Mouse (Mus musculus) neural tube, embryonic 14.5 days (tissue): Measurements from ENCODE around the gene Spata31d1a. TPM values are rescaled to one million over a fixed set of nuclear protein-coding genes. Genes with fewer than 3 reads are reported as not detected.

ENCODE experiments used
- ATAC-seq: fragments of 200-750 bp; cut with Nextera tagmentation; 2 replicates; pipeline ENCODE4 v1.8.0; 2017; ENCODE audit warnings: low read depth, mild to moderate bottlenecking, moderate TSS enrichment, moderate library complexity
- H3K27ac ChIP-seq: fragments of 300-500 bp; sonication (generic); 2 replicates; pipeline ENCODE4 v1.5.1; 2014; ENCODE audit warnings: low read depth, mild to moderate bottlenecking, control low read depth, low read length, moderate library complexity, mixed read lengths
- H3K27me3 ChIP-seq: fragments of 300-500 bp; sonication (generic); 2 replicates; pipeline ENCODE4 v1.6.1; 2014; ENCODE audit warnings: low read length; ENCODE audit not compliant: control insufficient read depth, insufficient read depth
- H3K36me3 ChIP-seq: fragments of 300-500 bp; sonication (generic); 2 replicates; pipeline ENCODE4 v1.6.1; 2014; ENCODE audit warnings: low read length, mixed read lengths; ENCODE audit not compliant: control insufficient read depth, insufficient read depth
- H3K4me1 ChIP-seq: fragments of 300-500 bp; sonication (generic); 2 replicates; pipeline ENCODE4 v1.6.1; 2014; ENCODE audit warnings: low read length; ENCODE audit not compliant: control insufficient read depth, insufficient read depth
- H3K4me2 ChIP-seq: fragments of 300-500 bp; sonication (generic); 2 replicates; pipeline ENCODE4 v1.6.1; 2014; ENCODE audit warnings: mild to moderate bottlenecking, low read depth, low read length, control low read depth
- H3K4me3 ChIP-seq: fragments of 300-500 bp; sonication (generic); 2 replicates; pipeline ENCODE4 v1.5.1; 2014; ENCODE audit warnings: low read depth, low read length, control low read depth, mixed read lengths
- H3K9ac ChIP-seq: fragments of 300-500 bp; sonication (generic); replicated peaks from 2 replicates; pipeline ENCODE4 v1.6.1; 2014; ENCODE audit warnings: low read depth, mild to moderate bottlenecking, control low read depth, low read length, mixed read lengths
- H3K9me3 ChIP-seq: fragments of 300-500 bp; sonication (generic); 2 replicates; pipeline ENCODE4 v1.6.1; 2016; ENCODE audit warnings: low read length; ENCODE audit not compliant: control insufficient read depth
- WGBS: fragments of 180-500 bp; shearing (Covaris S2); extraction: QIAGEN DNeasy Blood & Tissue Kit; methylation state at CpG from one replicate; pipeline ENCODE4 v1.1.7; 2014; 5-methylcytosine and 5-hydroxymethylcytosine counted together
- polyA plus RNA-seq: library from polyadenylated mRNA; unstranded; fragments of >200 nt; fragmentation: Nextera tagmentation; extraction: Ambion mirVana; gene quantifications from 2 replicates; pipeline ENCODE4 v1.2.1, GENCODE M21; 2014

Gene Spata31d1a
- polyA plus RNA-seq, 1 experiment from 2014 or later = 0.21 TPM

- no peaks in the 10 kb centered on the region for H3K4me1 ChIP-seq
- no peaks in the 10 kb centered on the region for H3K27me3 ChIP-seq
- 16% methylated on average over 10 of the region's 10 CpGs for WGBS
- H3K9me3 ChIP-seq = no peaks in the 10 kb centered on the region
- no peak overlapping the region for H3K27ac ChIP-seq
- no peak for ATAC-seq
- H3K9ac ChIP-seq = no peak overlapping the region
- no peak overlapping the region for H3K4me3 ChIP-seq
- no peak overlapping the region for H3K4me2 ChIP-seq
- H3K36me3 ChIP-seq = no peaks in the 10 kb centered on the region
These were observed 18.7 kb downstream of the Spata31d1a start for GRCm38 (mm10) chr13:59691478-59691877.

GRCm38 (mm10) chr13:59690576-59690975 lies 19.6 kb downstream of the Spata31d1a start:
- Histone ChIP-seq H3K4me1 (no peaks in the 10 kb centered on the region), H3K4me2 (no peak overlapping the region), H3K27ac (no peak overlapping the region), H3K9ac (no peak overlapping the region), H3K4me3 (no peak overlapping the region), H3K9me3 (no peaks in the 10 kb centered on the region), H3K36me3 (no peaks in the 10 kb centered on the region), H3K27me3 (no peaks in the 10 kb centered on the region)
- WGBS = 81% methylated on average over 7 of the region's 7 CpGs
- ATAC-seq = no peak

- Histone ChIP-seq H3K4me1 (no peaks in the 10 kb centered on the region), H3K4me3 (no peak overlapping the region), H3K27ac (no peak overlapping the region), H3K9me3 (no peaks in the 10 kb centered on the region), H3K9ac (no peak overlapping the region), H3K36me3 (no peaks in the 10 kb centered on the region), H3K27me3 (no peaks in the 10 kb centered on the region), H3K4me2 (no peak overlapping the region)
- ATAC-seq = no peak
- 90% methylated on average over 3 of the region's 3 CpGs for WGBS
These were observed 20.3 kb downstream of the Spata31d1a start for GRCm38 (mm10) chr13:59689843-59690242.

GRCm38 (mm10) chr13:59689313-59689712 lies 20.8 kb downstream of the Spata31d1a start:
- Histone ChIP-seq H3K4me3 (no peak overlapping the region), H3K4me1 (no peaks in the 10 kb centered on the region), H3K27ac (no peak overlapping the region), H3K9ac (no peak overlapping the region), H3K27me3 (no peaks in the 10 kb centered on the region), H3K9me3 (no peaks in the 10 kb centered on the region), H3K36me3 (no peaks in the 10 kb centered on the region), H3K4me2 (no peak overlapping the region)
- WGBS = 94% methylated on average over 9 of the region's 9 CpGs
- no peak for ATAC-seq

GRCm38 (mm10) chr13:59688338-59688770 lies 21.8 kb downstream of the Spata31d1a start:
- Histone ChIP-seq H3K9me3 (no peaks in the 10 kb centered on the region), H3K27ac (no peak overlapping the region), H3K27me3 (no peaks in the 10 kb centered on the region), H3K4me1 (no peaks in the 10 kb centered on the region), H3K4me3 (no peak overlapping the region), H3K4me2 (no peak overlapping the region), H3K36me3 (no peaks in the 10 kb centered on the region), H3K9ac (no peak overlapping the region)
- no peak for ATAC-seq
- WGBS = 74% methylated on average over 13 of the region's 13 CpGs

GRCm38 (mm10) chr13:59685236-59685635 lies 24.9 kb downstream of the Spata31d1a start:
- 81% methylated on average over 3 of the region's 3 CpGs for WGBS
- no peak overlapping the region for H3K4me3 ChIP-seq
- H3K27ac ChIP-seq = no peak overlapping the region
- no peaks in the 10 kb centered on the region for H3K27me3 ChIP-seq
- no peaks in the 10 kb centered on the region for H3K4me1 ChIP-seq
- H3K9me3 ChIP-seq = no peaks in the 10 kb centered on the region
- H3K9ac ChIP-seq = no peak overlapping the region
- no peaks in the 10 kb centered on the region for H3K36me3 ChIP-seq
- no peak overlapping the region for H3K4me2 ChIP-seq
- ATAC-seq = no peak

GRCm38 (mm10) chr13:59682629-59683028 lies 27.5 kb downstream of the Spata31d1a start:
- no peak for ATAC-seq
- Histone ChIP-seq H3K4me2 (no peak overlapping the region), H3K9ac (no peak overlapping the region), H3K27ac (no peak overlapping the region), H3K27me3 (no peaks in the 10 kb centered on the region), H3K9me3 (no peaks in the 10 kb centered on the region), H3K4me3 (no peak overlapping the region), H3K4me1 (no peaks in the 10 kb centered on the region), H3K36me3 (no peaks in the 10 kb centered on the region)
- WGBS = 40% methylated on average over 7 of the region's 7 CpGs

GRCm38 (mm10) chr13:59679908-59680307 lies 30.2 kb downstream of the Spata31d1a start:
- no peaks in the 10 kb centered on the region for H3K27me3 ChIP-seq
- H3K36me3 ChIP-seq = no peaks in the 10 kb centered on the region
- H3K9ac ChIP-seq = no peak overlapping the region
- H3K4me2 ChIP-seq = no peak overlapping the region
- H3K9me3 ChIP-seq = no peaks in the 10 kb centered on the region
- H3K4me3 ChIP-seq = no peak overlapping the region
- WGBS = 89% methylated on average over 4 of the region's 4 CpGs
- ATAC-seq = no peak
- no peak overlapping the region for H3K27ac ChIP-seq
- H3K4me1 ChIP-seq = no peaks in the 10 kb centered on the region

- Histone ChIP-seq H3K36me3 (no peaks in the 10 kb centered on the region), H3K4me3 (no peak overlapping the region), H3K27ac (no peak overlapping the region), H3K9me3 (no peaks in the 10 kb centered on the region), H3K4me1 (0 out of 2 replicates have a peak, but pooled peaks cover under 1% of the 10 kb centered on the region), H3K4me2 (no peak overlapping the region), H3K9ac (no peak overlapping the region), H3K27me3 (no peaks in the 10 kb centered on the region)
- WGBS = 46% methylated on average over 4 of the region's 4 CpGs
- no peak for ATAC-seq
These were observed 30.8 kb downstream of the Spata31d1a start for GRCm38 (mm10) chr13:59679306-59679705.
